Mouse (Mus musculus) regulatory T cell (primary cell): Measurements from ENCODE around the gene Abhd17b.

Experiments used
- in situ Hi-C: fragments of 300-600 bp; cut with MboI, MseI; formaldehyde crosslinking; loops from one replicate; pipeline ENCODE4 v1.15.1; 2025; ENCODE audit warnings: high pct_unique_total_duplicates

Abhd17b gene

DNA sequence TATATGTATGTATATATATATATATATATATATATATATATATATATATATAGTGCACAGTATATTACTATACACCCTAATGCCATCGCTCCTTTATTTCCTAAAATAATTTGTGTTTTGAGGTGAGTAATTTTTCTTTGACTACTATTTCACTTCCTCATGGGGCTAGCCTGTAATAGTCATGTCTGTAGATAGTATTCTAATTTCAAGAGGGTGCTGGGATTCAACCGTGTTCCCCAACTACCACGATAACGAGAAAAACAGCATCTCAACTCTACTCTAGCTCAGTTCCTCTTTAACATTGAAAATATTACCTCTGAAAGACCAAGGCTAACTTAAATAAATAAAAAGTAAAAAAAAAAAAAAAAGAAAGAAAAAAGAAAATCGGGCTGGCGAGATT, 75.4 kb downstream of the Abhd17b start:
- in situ Hi-C loops = loop anchor here (25.0 kb wide), 1 partner anchor 691 kb away; no protein-coding TSS in a partner anchor

DNA sequence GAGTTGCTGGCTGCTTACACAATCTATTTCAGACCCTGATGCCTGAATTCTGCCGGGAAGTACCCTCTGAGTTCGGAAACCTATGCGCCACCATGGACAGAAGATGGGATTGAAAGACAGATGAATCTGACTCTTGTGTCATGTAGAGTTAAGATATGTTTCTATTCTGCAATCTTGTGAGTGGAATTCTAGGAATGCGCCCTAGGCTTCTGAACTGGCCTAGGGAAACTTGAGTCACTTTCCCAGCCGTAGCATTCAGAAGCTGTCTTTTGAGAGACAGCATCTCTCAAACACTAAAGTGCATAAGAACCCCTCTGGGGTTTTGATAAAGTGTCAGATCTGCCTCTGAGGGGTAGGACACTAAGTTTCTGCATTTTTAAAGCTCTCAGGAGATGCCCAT, 78.9 kb downstream of the Abhd17b start:
- in situ Hi-C loops = loop anchor here (5.0 to 25.0 kb wide), 2 partner anchors 70 to 695 kb away; no protein-coding TSS in a partner anchor

DNA sequence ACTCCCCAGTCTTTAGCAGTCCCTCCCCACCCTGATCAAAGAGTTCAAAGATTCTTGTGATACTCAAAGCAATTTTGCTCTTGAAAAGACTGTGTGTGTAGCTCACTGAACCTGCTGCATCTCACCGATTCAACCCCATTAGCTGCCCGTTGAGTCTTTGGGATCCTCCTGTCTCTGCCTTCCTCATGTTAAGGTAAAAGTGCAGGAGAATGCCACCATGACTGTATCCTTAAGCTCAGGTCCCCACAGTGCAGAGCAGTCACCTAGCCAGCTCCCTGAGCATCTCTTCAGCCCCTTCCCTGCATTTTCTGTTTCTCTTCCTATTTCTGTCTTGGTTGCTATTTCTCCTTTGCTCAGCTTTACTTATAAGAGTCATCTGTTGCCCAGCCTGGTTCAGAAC, 80.2 kb downstream of the Abhd17b start:
- in situ Hi-C loops = loop anchor here (5.0 to 25.0 kb wide), 2 partner anchors 71 to 696 kb away; no protein-coding TSS in a partner anchor

DNA sequence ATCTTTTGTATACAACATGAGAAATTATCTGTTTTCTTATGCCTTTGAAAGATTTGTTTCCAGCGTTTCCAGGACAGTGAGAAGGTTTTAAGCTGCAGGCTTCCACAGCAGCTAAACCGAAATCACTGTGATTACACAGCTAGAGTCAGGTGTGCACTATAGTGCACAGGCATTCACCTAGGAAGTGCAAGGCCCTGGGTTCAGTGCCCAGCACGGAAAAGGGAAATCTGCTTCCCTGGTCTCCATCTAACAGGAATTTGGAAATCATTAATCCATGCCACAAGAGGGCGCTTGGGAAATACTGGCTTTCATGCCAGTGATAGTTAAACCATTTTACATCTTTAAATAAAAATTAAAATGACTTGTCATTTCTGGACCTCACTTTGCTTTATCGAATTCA, 81.1 kb downstream of the Abhd17b start:
- in situ Hi-C loops = loop anchor here (5.0 to 25.0 kb wide), 2 partner anchors 72 to 697 kb away; no protein-coding TSS in a partner anchor
